Mouse (Mus musculus) midbrain, embryonic 10.5 days (tissue): ENCODE measurements at regions not wholly inside any gene's neighbourhood (a gene's known extent, or its start where the extent isn't known, plus 50 kb on each side); places are given as distances from the start of the nearest gene placed in this dataset.
A peak's percentile ranks its signal among the peaks of the same experiment; 100 is the strongest.

Source experiments
- DNase-seq: peaks from one replicate; pipeline ENCODE4 v3.0.0-alpha.2; 2017; ENCODE audit warnings: low spot score
- H3K27ac ChIP-seq: fragments of 300-500 bp; sonication (generic); replicated peaks from 2 replicates; pipeline ENCODE4 v1.5.1; 2016; ENCODE audit warnings: mild to moderate bottlenecking
- H3K27me3 ChIP-seq: fragments of 300-500 bp; sonication (generic); 2 replicates; pipeline ENCODE4 v1.6.1; 2016; ENCODE audit warnings: low read depth, mild to moderate bottlenecking; ENCODE audit not compliant: poor library complexity, severe bottlenecking
- H3K36me3 ChIP-seq: fragments of 300-500 bp; sonication (generic); 2 replicates; pipeline ENCODE4 v1.6.1; 2016; ENCODE audit warnings: mild to moderate bottlenecking, moderate library complexity
- H3K4me1 ChIP-seq: fragments of 300-500 bp; sonication (generic); 2 replicates; pipeline ENCODE4 v1.6.1; 2016
- H3K4me3 ChIP-seq: fragments of 300-500 bp; sonication (generic); 2 replicates; pipeline ENCODE4 v1.5.1; 2016; ENCODE audit warnings: mild to moderate bottlenecking, moderate library complexity
- H3K9me3 ChIP-seq: fragments of 300-500 bp; sonication (generic); replicated peaks from 2 replicates; pipeline ENCODE4 v1.6.1; 2016; ENCODE audit warnings: mild to moderate bottlenecking
- WGBS: fragments of 180-500 bp; shearing (Covaris S2); methylation state at CpG from one replicate; pipeline ENCODE4 v1.1.7; 2016; 5-methylcytosine and 5-hydroxymethylcytosine counted together

DNA sequence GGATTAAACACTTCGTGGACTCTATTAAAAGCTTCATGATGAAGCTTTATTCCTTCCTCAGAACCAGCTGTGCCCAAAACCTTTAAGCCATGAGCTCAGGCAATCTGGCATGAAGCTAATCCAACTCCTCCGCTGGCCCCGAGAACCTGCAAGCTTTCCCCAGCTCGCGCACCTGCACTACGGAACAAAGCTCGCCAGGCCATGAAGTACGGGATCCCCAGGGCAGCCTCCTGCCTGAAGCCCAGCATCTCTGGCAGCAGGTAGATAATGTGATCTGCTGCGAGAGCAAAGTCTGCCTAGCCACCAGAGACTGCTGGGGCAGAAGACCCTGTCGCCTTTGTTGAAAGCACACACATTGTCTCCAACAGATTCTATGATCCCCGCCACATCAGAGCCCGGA is 108.9 kb downstream of the Gm9376 start:
- Histone ChIP-seq H3K36me3 (no peaks in the 10 kb centered on the region), H3K27me3 (peaks cover 16% of the 10 kb centered on the region; the same call in 1 of the 2 replicates), H3K4me1 (peaks cover 21% of the 10 kb centered on the region), H3K9me3 (0 out of 2 replicates have a peak, but pooled peaks cover 3% of the 10 kb centered on the region), H3K27ac (no peak overlapping the region), H3K4me3 (no peak overlapping the region)
- 94% methylated on average over 12 of the region's 12 CpGs for WGBS
- DNase-seq = no peak

DNA sequence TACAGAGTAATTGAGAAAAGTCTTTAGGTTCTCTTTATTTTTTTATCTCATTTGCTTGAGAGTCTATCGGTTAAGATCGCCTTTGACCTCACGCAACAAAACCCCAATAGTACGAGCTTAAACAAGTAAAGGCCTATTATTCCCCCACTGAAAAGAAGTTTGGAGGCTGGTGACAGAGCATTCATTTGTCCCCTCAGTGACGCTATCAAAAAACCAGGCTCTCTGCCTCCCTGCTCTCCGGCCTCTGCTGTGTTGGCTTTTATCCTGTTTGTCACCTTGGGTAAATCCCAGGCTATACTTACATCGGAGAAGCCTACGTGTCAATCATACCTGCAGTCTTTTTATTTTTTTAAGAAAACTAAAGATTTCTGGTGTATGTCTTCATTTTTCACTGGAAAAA is 112.9 kb downstream of the Gm9376 start:
- no peak for DNase-seq
- Histone ChIP-seq H3K27ac (no peak overlapping the region), H3K27me3 (peaks cover 6% of the 10 kb centered on the region; the same call in 1 of the 2 replicates), H3K9me3 (0 out of 2 replicates have a peak, but pooled peaks cover 3% of the 10 kb centered on the region), H3K4me1 (peaks cover 25% of the 10 kb centered on the region), H3K4me3 (no peak overlapping the region), H3K36me3 (no peaks in the 10 kb centered on the region)
- WGBS = 40% methylated on average over 8 of the region's 8 CpGs

GRCm38 (mm10) chr14:118385529-118385932 is 118.8 kb downstream of the Gm9376 start:
- 0 out of 2 replicates have a peak overlapping the region, but pooled peaks have one; percentile 46 for H3K27ac ChIP-seq
- H3K4me3 ChIP-seq = no peak overlapping the region
- no peaks in the 10 kb centered on the region for H3K9me3 ChIP-seq
- no peaks in the 10 kb centered on the region for H3K36me3 ChIP-seq
- WGBS = 17% methylated on average over 7 of the region's 7 CpGs
- DNase-seq = no peak
- peaks cover 16% of the 10 kb centered on the region for H3K4me1 ChIP-seq
- H3K27me3 ChIP-seq = peaks cover 1% of the 10 kb centered on the region; the same call in 1 of the 2 replicates

DNA sequence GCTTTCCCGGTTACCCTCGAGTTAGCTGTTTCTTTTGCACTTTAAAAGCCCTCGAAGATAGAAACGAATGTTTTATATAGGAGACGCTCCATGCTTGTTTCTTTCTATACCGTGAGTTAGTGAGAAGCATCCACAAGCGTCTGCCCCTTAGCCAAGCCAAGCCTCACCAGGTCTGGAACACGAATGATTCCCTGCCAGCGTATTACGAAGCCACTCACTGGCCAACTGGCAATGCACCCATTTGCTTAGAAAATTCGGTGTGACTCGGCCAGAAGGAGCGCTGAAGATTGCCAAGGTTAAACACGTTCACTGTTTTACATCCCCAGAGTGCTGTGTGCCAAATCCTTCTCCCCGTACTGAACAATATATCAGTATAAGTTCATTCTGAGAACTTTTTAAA is 121.3 kb downstream of the Gm9376 start:
- Histone ChIP-seq H3K36me3 (no peaks in the 10 kb centered on the region), H3K9me3 (no peaks in the 10 kb centered on the region), H3K27me3 (peaks cover 9% of the 10 kb centered on the region), H3K4me1 (peaks cover 24% of the 10 kb centered on the region), H3K4me3 (no peak overlapping the region), H3K27ac (no peak overlapping the region)
- 90% methylated on average over 15 of the region's 15 CpGs for WGBS
- DNase-seq = no peak

DNA sequence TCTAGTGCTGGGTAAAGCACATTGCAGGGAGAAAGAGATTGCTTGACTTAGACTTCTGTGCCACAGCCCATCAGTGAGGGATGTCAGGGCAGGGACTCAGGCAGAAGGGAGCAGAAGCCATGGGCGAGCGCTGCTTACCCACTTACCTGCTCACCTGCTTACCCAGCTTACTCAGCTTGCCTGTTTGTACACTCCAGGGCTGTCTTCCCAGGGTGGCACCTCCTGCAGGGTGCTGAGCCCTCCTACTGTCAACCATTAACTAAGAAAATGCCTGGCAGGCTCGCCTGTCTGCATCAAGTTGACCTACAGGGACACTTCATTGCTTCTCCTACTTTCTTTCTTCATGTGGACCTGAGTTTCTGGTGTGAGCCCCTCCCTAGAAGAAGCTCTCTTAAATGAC is 124.0 kb downstream of the Gm9376 start:
- H3K36me3 ChIP-seq = no peaks in the 10 kb centered on the region
- WGBS = 79% methylated on average over 3 of the region's 3 CpGs
- no peak for DNase-seq
- H3K9me3 ChIP-seq = no peaks in the 10 kb centered on the region
- no peak overlapping the region for H3K27ac ChIP-seq
- peaks cover 9% of the 10 kb centered on the region for H3K27me3 ChIP-seq
- H3K4me3 ChIP-seq = no peak overlapping the region
- H3K4me1 ChIP-seq = peaks cover 20% of the 10 kb centered on the region

DNA sequence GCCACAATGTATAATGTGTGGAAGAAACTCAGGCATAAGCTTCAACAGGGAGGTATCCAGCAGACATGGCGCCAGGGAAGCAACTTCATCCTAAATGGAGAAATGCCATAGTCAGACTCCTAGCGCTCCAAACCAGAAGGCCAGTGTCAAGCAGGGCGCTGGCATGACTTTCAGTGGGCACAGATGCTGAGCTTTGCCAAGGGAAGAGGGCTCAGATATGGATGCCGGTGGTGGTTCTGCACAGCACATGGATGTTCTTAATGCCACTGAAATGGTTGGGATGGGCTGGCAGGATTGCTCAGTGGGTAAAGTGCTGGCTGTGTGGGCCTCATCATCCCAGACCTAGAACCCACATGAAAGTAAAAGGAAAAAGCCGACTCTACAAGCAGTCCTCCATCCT is 124.8 kb downstream of the Gm9376 start:
- no peak for DNase-seq
- H3K4me1 ChIP-seq = peaks cover 20% of the 10 kb centered on the region
- no peaks in the 10 kb centered on the region for H3K36me3 ChIP-seq
- H3K27ac ChIP-seq = no peak overlapping the region
- H3K9me3 ChIP-seq = no peaks in the 10 kb centered on the region; the same call in 1 of the 2 replicates
- no peak overlapping the region for H3K4me3 ChIP-seq
- H3K27me3 ChIP-seq = peaks cover 9% of the 10 kb centered on the region
- 96% methylated on average over 5 of the region's 5 CpGs for WGBS

GRCm38 (mm10) chr14:118393676-118394075 is 126.9 kb downstream of the Gm9376 start:
- Histone ChIP-seq H3K27ac (0 out of 2 replicates have a peak overlapping the region, but pooled peaks have one; percentile 19), H3K36me3 (no peaks in the 10 kb centered on the region), H3K9me3 (no peaks in the 10 kb centered on the region; the same call in 1 of the 2 replicates), H3K4me3 (no peak overlapping the region), H3K4me1 (peaks cover 20% of the 10 kb centered on the region), H3K27me3 (peaks cover 9% of the 10 kb centered on the region; the same call in 1 of the 2 replicates)
- WGBS = 74% methylated on average over 6 of the region's 6 CpGs
- no peak for DNase-seq

- Histone ChIP-seq H3K9me3 (peaks cover 12% of the 10 kb centered on the region), H3K27me3 (peaks cover 61% of the 10 kb centered on the region), H3K36me3 (no peaks in the 10 kb centered on the region), H3K4me3 (no peak overlapping the region), H3K4me1 (peaks cover 41% of the 10 kb centered on the region), H3K27ac (peak overlapping the region; percentile 63)
- WGBS = 19% methylated on average over 4 of the region's 4 CpGs
- DNase-seq = peak; percentile 49
Measured at GRCm38 (mm10) chr14:118414275-118414674, 147.5 kb downstream of the Gm9376 start.

DNA sequence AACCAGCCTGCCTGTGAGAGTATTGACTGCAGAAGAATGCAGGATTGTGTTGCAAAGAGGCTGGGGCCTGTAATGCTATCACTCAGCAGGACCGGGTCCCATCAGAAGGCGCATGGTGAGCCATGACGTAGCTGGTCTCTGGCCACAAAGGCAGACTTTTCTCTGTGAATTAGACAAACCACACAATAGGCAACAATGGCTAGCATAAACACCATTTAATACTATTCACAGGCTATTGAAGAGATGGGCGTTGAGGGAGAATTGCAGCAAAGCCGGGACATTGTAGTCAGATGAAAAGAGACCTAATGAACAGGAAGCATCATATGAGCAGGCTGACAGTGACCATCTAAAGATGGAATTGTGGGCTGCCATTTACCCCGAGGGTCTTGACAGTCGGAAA is 149.4 kb downstream of the Gm9376 start:
- peak; percentile 77 for DNase-seq
- peaks cover 79% of the 10 kb centered on the region for H3K27me3 ChIP-seq
- peaks cover 41% of the 10 kb centered on the region for H3K4me1 ChIP-seq
- H3K27ac ChIP-seq = peak overlapping the region; percentile 63
- 14% methylated on average over 7 of the region's 7 CpGs for WGBS
- 0 out of 2 replicates have a peak, but pooled peaks cover 10% of the 10 kb centered on the region for H3K36me3 ChIP-seq
- peaks cover 27% of the 10 kb centered on the region for H3K9me3 ChIP-seq
- H3K4me3 ChIP-seq = peak overlapping the region; percentile 18; the same call in 1 of the 2 replicates

- H3K4me3 ChIP-seq = no peak overlapping the region
- H3K36me3 ChIP-seq = 0 out of 2 replicates have a peak, but pooled peaks cover 10% of the 10 kb centered on the region
- 90% methylated on average over 12 of the region's 12 CpGs for WGBS
- peaks cover 73% of the 10 kb centered on the region for H3K27me3 ChIP-seq
- no peak overlapping the region for H3K27ac ChIP-seq
- H3K4me1 ChIP-seq = peaks cover 40% of the 10 kb centered on the region
- DNase-seq = no peak
- H3K9me3 ChIP-seq = peaks cover 27% of the 10 kb centered on the region
Measured at GRCm38 (mm10) chr14:118419442-118420193, 152.9 kb downstream of the Gm9376 start.

DNA sequence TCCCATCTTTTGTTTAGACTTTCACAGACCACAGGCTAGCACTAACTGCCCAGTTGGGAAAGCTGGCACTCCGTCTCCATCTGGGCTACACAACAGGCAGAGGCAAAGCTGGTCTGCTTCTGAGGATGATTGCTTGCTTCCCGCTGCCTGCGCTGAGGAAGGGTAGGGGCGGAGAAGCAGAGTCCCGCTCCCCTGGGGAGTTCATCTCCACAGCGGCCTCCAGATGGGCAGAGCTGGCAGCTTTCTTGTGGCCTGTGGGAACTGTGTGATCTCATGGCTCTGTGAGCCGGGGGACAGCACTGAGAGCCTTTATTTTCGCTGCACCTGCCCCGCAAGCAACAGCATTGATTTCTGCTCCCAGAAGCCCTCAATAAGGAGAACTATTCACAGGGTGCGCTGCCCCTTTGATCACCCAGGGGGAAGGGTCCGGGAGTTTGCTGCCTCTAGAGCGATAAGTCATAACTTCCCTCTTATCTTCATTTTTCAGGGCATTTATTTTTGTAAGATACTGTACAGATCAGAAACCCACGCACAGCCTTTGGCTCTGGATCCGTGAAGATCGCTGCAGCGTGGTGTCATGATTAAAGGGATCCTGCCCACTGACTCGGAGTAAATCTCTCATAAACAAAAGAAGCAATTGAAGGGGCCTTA is 155.7 kb downstream of the Gm9376 start:
- Histone ChIP-seq H3K27me3 (peaks cover 68% of the 10 kb centered on the region), H3K36me3 (0 out of 2 replicates have a peak, but pooled peaks cover 10% of the 10 kb centered on the region), H3K4me1 (peaks cover 33% of the 10 kb centered on the region), H3K27ac (peak overlapping the region; percentile 83), H3K4me3 (peak overlapping the region; percentile 47), H3K9me3 (peaks cover 20% of the 10 kb centered on the region)
- WGBS = 2% methylated on average over 17 of the region's 17 CpGs
- peak; percentile 60 for DNase-seq

DNA sequence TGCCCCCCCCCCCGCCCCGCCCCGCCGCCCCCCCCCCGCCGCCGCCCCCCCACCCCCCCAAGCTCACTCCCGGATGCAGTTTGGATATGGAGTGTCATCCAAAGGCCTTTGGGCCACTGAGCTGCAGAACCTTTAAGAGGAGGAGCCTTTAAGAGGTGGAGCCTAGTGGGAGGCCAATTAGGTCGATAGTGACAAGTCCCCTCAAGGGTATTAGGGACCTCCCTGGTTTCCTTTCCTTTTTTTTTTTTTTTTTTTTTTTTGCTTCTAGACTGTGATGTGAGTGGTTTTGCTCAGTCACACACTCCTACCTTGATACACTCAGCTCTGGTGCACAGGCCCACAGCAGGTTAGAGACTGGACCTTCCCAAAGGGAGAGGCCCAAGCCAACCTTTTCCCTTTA is 156.5 kb downstream of the Gm9376 start:
- Histone ChIP-seq H3K4me3 (no peak overlapping the region), H3K4me1 (peaks cover 36% of the 10 kb centered on the region), H3K27me3 (peaks cover 60% of the 10 kb centered on the region), H3K27ac (peak overlapping the region; percentile 83; the same call in 1 of the 2 replicates), H3K36me3 (0 out of 2 replicates have a peak, but pooled peaks cover 10% of the 10 kb centered on the region), H3K9me3 (peaks cover 20% of the 10 kb centered on the region)
- no peak for DNase-seq
- WGBS = 0% methylated on average over 2 of the region's 9 CpGs

DNA sequence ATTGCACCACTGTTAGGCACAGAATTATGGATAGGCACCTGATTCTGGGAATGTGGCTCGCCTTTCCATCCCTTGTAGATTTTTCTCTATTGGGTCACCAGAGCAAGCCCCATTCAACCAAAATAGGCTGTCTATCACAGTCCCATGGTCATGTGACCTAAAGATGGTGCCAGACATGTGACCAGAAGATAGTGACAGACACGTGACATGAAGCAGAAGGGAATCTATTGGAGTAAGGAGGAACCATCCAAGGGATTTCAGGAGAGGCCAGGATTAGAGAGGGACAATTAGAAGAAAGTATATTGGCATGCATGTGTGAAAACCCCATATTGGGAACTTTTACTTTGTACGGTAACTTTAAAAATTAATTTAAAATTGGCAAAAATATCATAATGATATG is 159.8 kb downstream of the Gm9376 start:
- H3K27ac ChIP-seq = no peak overlapping the region
- no peaks in the 10 kb centered on the region for H3K36me3 ChIP-seq
- no peak for DNase-seq
- peaks cover 40% of the 10 kb centered on the region for H3K27me3 ChIP-seq
- peaks cover 36% of the 10 kb centered on the region for H3K4me1 ChIP-seq
- H3K4me3 ChIP-seq = no peak overlapping the region
- WGBS = 82% methylated on average over 3 of the region's 3 CpGs
- H3K9me3 ChIP-seq = no peaks in the 10 kb centered on the region
